Mouse (Mus musculus) MEL (cell line): ENCODE measurements around the gene Lrp6. TPM values are rescaled to one million over a fixed set of nuclear protein-coding genes. Genes with fewer than 3 reads are reported as not detected.
A peak's percentile ranks its signal among the peaks of the same experiment; 100 is the strongest.

Experiments
- DNase-seq: peaks from one replicate; pipeline ENCODE4 v3.0.0; 2011; ENCODE audit warnings: low read depth, low spot score
- H3K27ac ChIP-seq: 2 replicates; pipeline ENCODE4 v1.5.1; 2012; ENCODE audit warnings: low read depth, mild to moderate bottlenecking, control low read depth, low read length, moderate library complexity; ENCODE audit not compliant: control insufficient read depth
- H3K27me3 ChIP-seq, 2 experiments: fragments of 150-350 bp in 1 of 2; sonication (generic) in 1 of 2; 2 replicates each; pipeline ENCODE4 v1.6.1; 2012; ENCODE audit warnings: low read length in 2 of 2, mild to moderate bottlenecking in 2 of 2, improper control_type of control experiment in 1 of 2, moderate library complexity in 1 of 2; ENCODE audit not compliant: insufficient read depth in 2 of 2, control insufficient read depth in 1 of 2
- H3K36me3 ChIP-seq, 2 experiments: 2 replicates each; pipeline ENCODE4 v1.6.1; 2012 to 2014; ENCODE audit warnings: low read length in 2 of 2, improper control_type of control experiment in 1 of 2, inconsistent platforms in 1 of 2, mild to moderate bottlenecking in 1 of 2; ENCODE audit not compliant: insufficient read depth in 2 of 2, control insufficient read depth in 1 of 2
- H3K4me1 ChIP-seq, 2 experiments: fragments of 150-350 bp in 1 of 2; sonication (generic) in 1 of 2; 2 replicates each; pipeline ENCODE4 v1.6.1; 2012; ENCODE audit warnings: low read length in 2 of 2, improper control_type of control experiment in 1 of 2, mild to moderate bottlenecking in 1 of 2; ENCODE audit not compliant: insufficient read depth in 2 of 2, control insufficient read depth in 1 of 2
- H3K4me3 ChIP-seq, 2 experiments: fragments of 150-350 bp in 1 of 2; sonication (generic) in 1 of 2; 2 replicates each; pipeline ENCODE4 v1.5.1; 2012; ENCODE audit warnings: low read depth in 2 of 2, low read length in 2 of 2, mild to moderate bottlenecking in 2 of 2, moderate library complexity in 2 of 2, control low read depth in 1 of 2, improper control_type of control experiment in 1 of 2; ENCODE audit not compliant: control insufficient read depth in 1 of 2, insufficient read depth in 1 of 2
- H3K79me2 ChIP-seq: 2 replicates; pipeline ENCODE4 v1.6.1; 2012; ENCODE audit warnings: mild to moderate bottlenecking, low read length, moderate library complexity; ENCODE audit not compliant: control insufficient read depth, poor library complexity, insufficient read depth
- H3K9ac ChIP-seq: 2 replicates; pipeline ENCODE4 v1.6.1; 2012; ENCODE audit warnings: low read depth, mild to moderate bottlenecking, control low read depth, low read length, moderate library complexity; ENCODE audit not compliant: control insufficient read depth, poor library complexity, severe bottlenecking
- H3K9me3 ChIP-seq: fragments of 150-350 bp; sonication (generic); replicated peaks from 2 replicates; pipeline ENCODE4 v1.6.1; 2012; ENCODE audit warnings: mild to moderate bottlenecking, low read length, improper control_type of control experiment, moderate library complexity; ENCODE audit not compliant: insufficient read depth
- BHLHE40 ChIP-seq: IDR thresholded peaks from 2 replicates; pipeline ENCODE4 v1.6.1; 2012; ENCODE audit warnings: low read depth, mild to moderate bottlenecking, inconsistent platforms, low read length, improper control_type of control experiment, borderline replicate concordance
- CHD1 ChIP-seq: IDR thresholded peaks from 2 replicates; pipeline ENCODE4 v1.6.1; 2012; ENCODE audit warnings: low read depth, mild to moderate bottlenecking, inconsistent platforms, low read length, improper control_type of control experiment
- CHD2 ChIP-seq: IDR thresholded peaks from 2 replicates; pipeline ENCODE4 v1.6.1; 2011; ENCODE audit warnings: low read length, improper control_type of control experiment
- CTCF ChIP-seq, 3 experiments: IDR thresholded peaks in 2 of 3; conservative IDR thresholded peaks in 1 of 3; 2 replicates each; pipeline ENCODE4 v1.5.1; 2011 to 2012; ENCODE audit warnings: low read length in 3 of 3, low read depth in 2 of 3, mild to moderate bottlenecking in 2 of 3, improper control_type of control experiment in 1 of 3, inconsistent platforms in 1 of 3, mixed read lengths in 1 of 3, moderate library complexity in 1 of 3; ENCODE audit not compliant: control insufficient read depth in 1 of 3, insufficient read depth in 1 of 3, poor library complexity in 1 of 3, severe bottlenecking in 1 of 3
- E2F4 ChIP-seq: IDR thresholded peaks from 2 replicates; pipeline ENCODE4 v1.6.1; 2011; ENCODE audit warnings: low read depth, low read length, improper control_type of control experiment, borderline replicate concordance
- ELF1 ChIP-seq: IDR thresholded peaks from 2 replicates; pipeline ENCODE4 v1.6.1; 2014; ENCODE audit warnings: low read depth, mild to moderate bottlenecking, inconsistent platforms, low read length, improper control_type of control experiment, moderate library complexity
- EP300 ChIP-seq, 2 experiments: IDR thresholded peaks; 2 replicates each; pipeline ENCODE4 v1.6.1; 2011; ENCODE audit warnings: improper control_type of control experiment in 2 of 2, low read length in 2 of 2, low read depth in 1 of 2, mild to moderate bottlenecking in 1 of 2
- ETS1 ChIP-seq: IDR thresholded peaks from 2 replicates; pipeline ENCODE4 v1.6.1; 2012; ENCODE audit warnings: low read depth, mild to moderate bottlenecking, inconsistent platforms, low read length, improper control_type of control experiment, moderate library complexity
- GABPA ChIP-seq: IDR thresholded peaks from 2 replicates; pipeline ENCODE4 v1.6.1; 2012; ENCODE audit warnings: low read depth, mild to moderate bottlenecking, inconsistent platforms, low read length, improper control_type of control experiment, moderate library complexity
- GATA1 ChIP-seq: IDR thresholded peaks from 2 replicates; pipeline ENCODE4 v1.6.1; 2011; ENCODE audit warnings: low read depth, low read length, improper control_type of control experiment
- HCFC1 ChIP-seq: IDR thresholded peaks from 2 replicates; pipeline ENCODE4 v1.6.1; 2012; ENCODE audit warnings: low read depth, mild to moderate bottlenecking, inconsistent platforms, low read length, improper control_type of control experiment, moderate library complexity
- JUND ChIP-seq: IDR thresholded peaks from 2 replicates; pipeline ENCODE4 v1.6.1; 2011; ENCODE audit warnings: low read depth, mild to moderate bottlenecking, improper control_type of control experiment, low read length
- MAFK ChIP-seq: IDR thresholded peaks from 2 replicates; pipeline ENCODE4 v1.6.1; 2011; ENCODE audit warnings: low read depth, mild to moderate bottlenecking, low read length, improper control_type of control experiment, borderline replicate concordance
- MAX ChIP-seq: IDR thresholded peaks from 2 replicates; pipeline ENCODE4 v1.6.1; 2011; ENCODE audit warnings: low read length, improper control_type of control experiment
- MXI1 ChIP-seq: IDR thresholded peaks from 2 replicates; pipeline ENCODE4 v1.6.1; 2011; ENCODE audit warnings: mild to moderate bottlenecking, low read depth, low read length, improper control_type of control experiment
- MYB ChIP-seq: IDR thresholded peaks from 2 replicates; pipeline ENCODE4 v1.6.1; 2011; ENCODE audit warnings: mild to moderate bottlenecking, low read depth, low read length, improper control_type of control experiment
- POLR2A ChIP-seq, 2 experiments: IDR thresholded peaks; 2 replicates each; pipeline ENCODE4 v1.6.1; 2011 to 2012; ENCODE audit warnings: low read length in 2 of 2, mild to moderate bottlenecking in 2 of 2, control low read depth in 1 of 2, improper control_type of control experiment in 1 of 2, low read depth in 1 of 2, moderate library complexity in 1 of 2; ENCODE audit not compliant: control insufficient read depth in 1 of 2, insufficient read depth in 1 of 2, poor library complexity in 1 of 2
- POLR2AphosphoS2 ChIP-seq: IDR thresholded peaks from 2 replicates; pipeline ENCODE4 v1.6.1; 2011; ENCODE audit warnings: low read length, improper control_type of control experiment
- POLR2AphosphoS5 ChIP-seq: IDR thresholded peaks from 2 replicates; pipeline ENCODE4 v1.6.1; 2012; ENCODE audit warnings: low read depth, borderline replicate concordance, mild to moderate bottlenecking, inconsistent platforms, low read length, moderate library complexity, mixed read lengths
- RAD21 ChIP-seq: IDR thresholded peaks from 2 replicates; pipeline ENCODE4 v1.6.1; 2011; ENCODE audit warnings: mild to moderate bottlenecking, low read depth, low read length, improper control_type of control experiment
- RCOR1 ChIP-seq: IDR thresholded peaks from 2 replicates; pipeline ENCODE4 v1.6.1; 2012; ENCODE audit warnings: low read depth, mild to moderate bottlenecking, inconsistent platforms, low read length, improper control_type of control experiment
- SIN3A ChIP-seq: IDR thresholded peaks from 2 replicates; pipeline ENCODE4 v1.6.1; 2012; ENCODE audit warnings: low read length, improper control_type of control experiment, inconsistent platforms
- SMC3 ChIP-seq: IDR thresholded peaks from 2 replicates; pipeline ENCODE4 v1.6.1; 2011; ENCODE audit warnings: low read depth, low read length, improper control_type of control experiment
- TBP ChIP-seq: IDR thresholded peaks from 2 replicates; pipeline ENCODE4 v1.8.0; 2011; ENCODE audit warnings: low read depth, low read length, improper control_type of control experiment
- TCF12 ChIP-seq: IDR thresholded peaks from 2 replicates; pipeline ENCODE4 v1.6.1; 2014; ENCODE audit warnings: low read depth, mild to moderate bottlenecking, inconsistent platforms, low read length, improper control_type of control experiment, moderate library complexity
- UBTF ChIP-seq: IDR thresholded peaks from 2 replicates; pipeline ENCODE4 v1.6.1; 2012; ENCODE audit warnings: low read depth, mild to moderate bottlenecking, inconsistent platforms, low read length, improper control_type of control experiment, moderate library complexity, borderline replicate concordance; ENCODE audit not compliant: insufficient read depth
- USF1 ChIP-seq: IDR thresholded peaks from 2 replicates; pipeline ENCODE4 v1.6.1; 2014; ENCODE audit warnings: low read depth, mild to moderate bottlenecking, inconsistent platforms, low read length, improper control_type of control experiment, moderate library complexity
- USF2 ChIP-seq, 2 experiments: IDR thresholded peaks; 2 replicates each; pipeline ENCODE4 v1.6.1; 2011 to 2012; ENCODE audit warnings: improper control_type of control experiment in 2 of 2, low read length in 2 of 2, borderline replicate concordance in 1 of 2, inconsistent platforms in 1 of 2, low read depth in 1 of 2, mild to moderate bottlenecking in 1 of 2; ENCODE audit not compliant: insufficient read depth in 1 of 2
- ZC3H11A ChIP-seq: IDR thresholded peaks from 2 replicates; pipeline ENCODE4 v1.6.1; 2012; ENCODE audit warnings: low read depth, mild to moderate bottlenecking, inconsistent platforms, low read length, improper control_type of control experiment
- ZKSCAN1 ChIP-seq: IDR thresholded peaks from 2 replicates; pipeline ENCODE4 v1.6.1; 2012; ENCODE audit warnings: low read depth, mild to moderate bottlenecking, inconsistent platforms, low read length, improper control_type of control experiment, moderate library complexity
- ZMIZ1 ChIP-seq: IDR thresholded peaks from 2 replicates; pipeline ENCODE4 v1.6.1; 2012; ENCODE audit warnings: low read depth, mild to moderate bottlenecking, inconsistent platforms, low read length, improper control_type of control experiment, moderate library complexity
- polyA plus RNA-seq, 2 experiments: library from polyadenylated mRNA; stranded (reverse) in 1 of 2; unstranded in 1 of 2; fragments of >175 nt in 1 of 2; fragments of >200 nt in 1 of 2; gene quantifications; 2 replicates each; pipeline versions ENCODE4 v1.2.1 to v1.2.4; 2012; ENCODE audit warnings: low replicate concordance in 2 of 2, low read depth in 1 of 2; ENCODE audit not compliant: insufficient read length in 2 of 2, insufficient read depth in 1 of 2, missing spikeins in 1 of 2
- total RNA-seq: library from RNA; depleted of rRNA; stranded (reverse); fragments of 300-350 nt; gene quantifications from 2 replicates; pipeline ENCODE4 v1.2.3, GENCODE M21; 2012

Lrp6 gene
- total and polyA plus RNA-seq, 3 experiments = 13.1 to 25.7 (median 17.2) TPM

DNA sequence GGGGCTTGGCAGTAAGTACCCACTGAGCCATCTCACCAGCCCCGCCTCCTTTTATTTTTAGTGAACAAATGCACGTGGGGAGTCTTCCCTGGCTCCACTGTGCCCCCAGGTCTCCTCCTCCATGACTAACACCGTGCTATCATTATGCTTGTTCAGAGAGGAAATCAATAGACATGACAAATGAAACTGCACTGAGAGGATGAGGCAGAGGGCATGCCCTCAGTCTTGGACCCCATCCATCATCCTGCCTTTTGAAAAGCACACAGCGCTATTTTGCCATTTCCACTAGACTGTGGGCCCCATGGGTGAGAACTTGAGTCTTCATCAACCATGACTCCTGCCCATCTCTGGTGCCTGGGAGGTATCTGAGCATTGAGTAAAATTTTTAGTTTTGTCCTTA lies 135.2 kb downstream of the Lrp6 start:
- Histone ChIP-seq H3K27me3 (no peaks in the 10 kb centered on the region), H3K36me3 (peaks cover 0 to 22% of the 10 kb centered on the region in 2 experiments; a peak in 2 of 4 replicates)
- DNase-seq = no peak

DNA sequence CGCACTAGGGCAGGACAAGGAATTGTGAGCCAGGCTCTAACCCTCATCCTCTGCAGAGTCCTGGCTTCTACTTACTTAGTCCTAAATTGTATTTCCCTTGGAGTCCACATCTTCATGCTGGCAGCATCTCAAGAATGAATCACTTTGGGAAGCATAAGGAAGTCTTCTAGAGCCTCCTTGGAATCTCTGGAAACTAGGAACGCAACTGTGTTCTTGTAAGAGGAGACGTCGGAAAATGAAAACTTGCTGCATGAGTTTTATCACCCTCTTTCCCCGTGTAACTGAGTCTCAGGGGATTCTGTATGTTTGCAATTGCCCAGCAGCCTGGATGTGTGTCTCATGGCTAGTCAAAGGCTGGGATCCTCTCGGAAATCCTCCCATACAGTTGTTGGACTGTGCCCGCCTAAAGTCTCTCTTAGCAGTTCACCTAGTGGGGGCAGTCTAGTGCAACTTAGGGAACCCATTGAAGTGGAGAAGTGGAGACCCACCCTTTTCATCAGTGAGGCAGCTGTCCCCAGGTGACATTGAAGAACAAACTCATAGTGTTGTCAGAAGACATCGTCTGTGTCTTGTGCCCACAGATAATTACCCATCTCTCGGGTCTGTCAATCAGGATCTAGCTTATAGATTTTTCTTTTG lies 136.5 kb downstream of the Lrp6 start:
- TF ChIP-seq TCF12 (peak; percentile 15; the same call in 1 of the 2 replicates), ZKSCAN1 (no peak), MXI1 (no peak), GATA1 (no peak), EP300 (IDR thresholded peaks at IDR 0.05; ENCODE audit: low read depth in 1 of 2, low read length in 2 of 2) (0 out of 4 replicates have a peak, but pooled peaks of 1 of the 2 experiments have one; percentile 14), POLR2AphosphoS2 (no peak), CTCF (IDR thresholded peaks at IDR 0.05 in 2 of 3, conservative IDR thresholded peaks at IDR 0.05 in 1 of 3; ENCODE audit: control insufficient read depth in 1 of 3, insufficient read depth in 1 of 3, low read depth in 2 of 3, low read length in 3 of 3, poor library complexity in 1 of 3, severe bottlenecking in 1 of 3) (peak; percentile 28 to 59 (median 33)), CHD2 (no peak), CHD1 (no peak), MYB (no peak), MAX (no peak), RAD21 (peak; percentile 46), BHLHE40 (0 out of 2 replicates have a peak, but pooled peaks have one; percentile 17), ZC3H11A (peak; percentile 24; the same call in 1 of the 2 replicates), GABPA (no peak), JUND (no peak), TBP (no peak), UBTF (no peak), SIN3A (no peak), E2F4 (no peak), RCOR1 (no peak), USF2 (IDR thresholded peaks at IDR 0.05; ENCODE audit: borderline replicate concordance in 1 of 2, insufficient read depth in 1 of 2, low read depth in 1 of 2, low read length in 2 of 2) (no peak), POLR2AphosphoS5 (no peak), ZMIZ1 (no peak), USF1 (no peak), HCFC1 (no peak), SMC3 (peak; percentile 42; the same call in 1 of the 2 replicates), ELF1 (no peak), MAFK (no peak), ETS1 (no peak)
- DNase-seq = peak; percentile 43
- H3K9ac ChIP-seq = no peak overlapping the region
- peaks cover 3 to 38% of the 10 kb centered on the region in 2 experiments for H3K4me1 ChIP-seq
- no peaks in the 10 kb centered on the region for H3K27me3 ChIP-seq
- no peaks in the 10 kb centered on the region for H3K9me3 ChIP-seq
- peaks cover 0 to 22% of the 10 kb centered on the region in 2 experiments; a peak in 2 of 4 replicates for H3K36me3 ChIP-seq
- H3K79me2 ChIP-seq = no peaks in the 10 kb centered on the region
- no peak overlapping the region for H3K4me3 ChIP-seq
- H3K27ac ChIP-seq = no peak overlapping the region

More for the DNA sequence above, 135.2 kb downstream of the Lrp6 start:
- H3K9me3 ChIP-seq = no peaks in the 10 kb centered on the region
- H3K4me3 ChIP-seq = no peak overlapping the region
- H3K4me1 ChIP-seq = peaks cover 3 to 38% of the 10 kb centered on the region in 2 experiments
- no peak overlapping the region for H3K27ac ChIP-seq
- H3K9ac ChIP-seq = no peak overlapping the region
- no peak for TF ChIP-seq POLR2A (IDR thresholded peaks at IDR 0.05; ENCODE audit: control insufficient read depth in 1 of 2, insufficient read depth in 1 of 2, low read depth in 1 of 2, low read length in 2 of 2, poor library complexity in 1 of 2)
- TF ChIP-seq, all 39 proteins: peak for 0
- no peaks in the 10 kb centered on the region for H3K79me2 ChIP-seq
